Mouse (Mus musculus): ENCODE results near the gene Dusp18.
"Not testable (repeated sequence)": the region's sequence is repeated elsewhere in the genome, so short reads cannot be mapped to it uniquely, and the experiment has no call there.

The Dusp18 gene

GRCm38 (mm10) chr11:3893970-3894369 is 1.1 kb upstream of the Dusp18 start:
- ATAC-seq (ENCODE audit: low TSS enrichment), result no peak

- ATAC-seq (ENCODE audit: low TSS enrichment), result no peak
Measured at GRCm38 (mm10) chr11:3895458-3895857, 418 bp downstream of the Dusp18 start.

- ATAC-seq (ENCODE audit: low TSS enrichment), result no peak
Measured at GRCm38 (mm10) chr11:3895933-3896332, 893 bp downstream of the Dusp18 start.

DNA sequence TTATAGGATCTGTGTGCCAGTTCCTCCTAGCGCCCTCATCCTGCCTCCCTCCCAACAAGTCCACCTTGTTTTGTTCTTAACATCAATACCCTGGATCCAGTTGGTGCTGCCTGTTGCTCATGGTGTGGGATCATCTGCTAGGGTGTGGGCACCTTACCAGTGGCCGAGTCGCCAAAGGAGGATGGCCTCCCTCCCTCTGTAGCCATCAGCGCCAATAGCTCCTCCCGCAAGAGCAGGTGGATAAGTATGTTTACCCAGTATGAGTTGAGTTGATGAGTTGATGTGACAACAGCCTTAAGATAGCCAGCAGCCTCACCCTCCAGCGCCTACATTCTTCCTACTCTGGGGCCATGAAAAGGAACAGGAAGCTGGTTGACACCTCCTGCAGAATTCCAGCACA is 5.3 kb downstream of the Dusp18 start:
- ATAC-seq (ENCODE audit: low TSS enrichment), result no peak

DNA sequence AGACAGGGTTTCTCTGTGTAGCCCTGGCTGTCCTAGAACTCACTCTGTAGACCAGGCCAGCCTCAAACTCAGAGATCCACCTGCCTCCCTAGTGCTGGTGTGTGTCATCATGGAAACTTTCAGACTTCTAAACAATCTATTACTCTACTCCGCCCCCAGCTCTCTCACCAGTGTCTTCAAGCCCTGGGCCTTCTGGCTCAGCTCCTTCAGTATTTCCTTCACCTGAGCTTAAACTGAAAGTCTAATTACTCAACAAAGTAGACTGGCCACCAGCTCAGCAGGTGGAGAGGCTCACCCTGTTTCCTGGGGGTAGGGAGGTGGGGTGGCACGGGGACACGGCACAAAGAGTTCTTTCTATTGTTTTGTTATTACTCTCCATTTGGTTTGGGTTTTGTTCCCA is 7.5 kb downstream of the Dusp18 start:
- ATAC-seq (ENCODE audit: low TSS enrichment), result no peak

GRCm38 (mm10) chr11:3903046-3903445 is 8.0 kb downstream of the Dusp18 start:
- peak; percentile 14; the same call in 1 of the 2 replicates for ATAC-seq (ENCODE audit: low TSS enrichment)

GRCm38 (mm10) chr11:3904673-3905072 is 9.6 kb downstream of the Dusp18 start:
- no peak for ATAC-seq (ENCODE audit: low TSS enrichment)

DNA sequence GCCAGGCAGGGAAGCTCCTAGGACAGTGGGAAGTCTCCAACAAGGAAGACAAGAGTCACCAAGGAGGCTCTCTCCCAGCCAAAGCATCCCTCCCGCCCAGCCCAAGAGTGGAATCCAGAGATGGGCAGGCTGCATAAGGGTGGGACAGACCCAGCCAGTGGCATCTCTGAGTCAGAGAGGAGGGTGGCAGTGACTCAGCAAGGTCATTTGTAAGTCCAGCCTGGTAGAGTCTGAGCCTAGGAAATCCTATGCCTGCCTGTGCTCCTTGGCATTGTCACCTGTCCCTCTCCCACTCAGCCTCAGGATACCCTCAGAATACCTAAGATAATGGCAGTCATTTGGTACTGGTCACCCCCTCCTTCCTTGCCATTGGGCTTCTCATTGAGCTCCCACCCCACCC is 10.4 kb downstream of the Dusp18 start:
- ATAC-seq (ENCODE audit: low TSS enrichment), result no peak

DNA sequence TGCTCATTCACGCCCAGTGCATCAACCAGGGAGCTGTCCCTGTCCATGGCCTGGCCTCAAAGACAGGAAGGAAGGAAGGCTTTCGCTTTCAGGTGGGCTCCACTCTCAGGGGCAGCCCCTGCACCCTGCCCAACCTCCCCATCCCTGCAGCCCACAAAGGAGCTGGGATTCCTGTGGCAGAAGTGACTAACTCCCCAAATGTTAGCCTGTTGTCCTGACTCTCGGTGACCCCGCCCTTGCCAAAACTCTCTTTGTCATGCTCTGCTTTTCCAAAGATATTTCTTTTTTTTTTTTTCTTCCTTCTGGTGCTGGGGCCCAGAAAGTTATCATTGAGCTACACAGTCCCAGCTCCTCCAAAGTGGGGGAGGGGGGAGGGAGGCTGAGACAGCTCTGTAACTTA is 14.2 kb downstream of the Dusp18 start:
- no peak for ATAC-seq (ENCODE audit: low TSS enrichment)

DNA sequence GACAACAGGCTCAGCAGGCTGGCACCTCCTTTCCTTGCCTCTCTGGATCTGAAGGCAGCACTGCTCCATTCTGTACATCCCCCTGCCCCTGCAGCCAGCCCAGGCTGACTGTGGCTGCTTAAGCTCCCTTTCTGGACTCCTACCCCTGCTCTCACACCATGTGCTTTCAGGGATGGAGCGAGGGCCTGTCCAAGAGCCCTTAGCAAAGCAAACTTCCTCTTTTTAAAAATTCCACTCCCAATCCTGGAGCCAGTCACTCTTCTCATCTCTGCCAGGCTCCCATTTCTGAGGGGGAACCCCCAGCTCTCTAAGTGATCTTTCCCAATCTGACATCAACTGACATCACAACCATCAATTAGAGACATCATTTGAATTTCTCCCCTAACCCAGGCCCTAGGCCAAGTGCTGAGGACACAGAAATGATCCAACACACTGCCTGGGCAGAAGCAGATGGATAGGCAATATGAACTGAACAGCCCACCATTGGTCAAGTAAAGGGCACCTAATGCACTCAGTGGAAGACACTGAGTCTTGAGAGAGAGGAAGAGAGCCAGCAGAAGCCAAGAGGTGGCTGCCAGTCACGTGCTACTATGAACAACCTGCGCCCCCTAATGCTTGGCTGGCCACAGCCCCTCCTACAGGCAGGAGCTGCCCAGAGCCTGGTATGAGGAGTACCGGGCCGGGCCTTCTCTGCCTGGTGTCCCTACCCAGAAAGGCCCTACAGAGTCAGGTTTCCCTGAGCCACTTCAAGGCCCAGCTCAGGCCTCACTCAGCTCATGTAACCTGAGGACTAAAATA is 15.7 kb downstream of the Dusp18 start:
- ATAC-seq (ENCODE audit: low TSS enrichment), result no peak

- ATAC-seq (ENCODE audit: low TSS enrichment), result not testable (repeated sequence)
Measured at GRCm38 (mm10) chr11:3911440-3911839, 16.4 kb downstream of the Dusp18 start.

- no peak for ATAC-seq (ENCODE audit: low TSS enrichment)
Measured at GRCm38 (mm10) chr11:3912100-3912874, 17.2 kb downstream of the Dusp18 start.

DNA sequence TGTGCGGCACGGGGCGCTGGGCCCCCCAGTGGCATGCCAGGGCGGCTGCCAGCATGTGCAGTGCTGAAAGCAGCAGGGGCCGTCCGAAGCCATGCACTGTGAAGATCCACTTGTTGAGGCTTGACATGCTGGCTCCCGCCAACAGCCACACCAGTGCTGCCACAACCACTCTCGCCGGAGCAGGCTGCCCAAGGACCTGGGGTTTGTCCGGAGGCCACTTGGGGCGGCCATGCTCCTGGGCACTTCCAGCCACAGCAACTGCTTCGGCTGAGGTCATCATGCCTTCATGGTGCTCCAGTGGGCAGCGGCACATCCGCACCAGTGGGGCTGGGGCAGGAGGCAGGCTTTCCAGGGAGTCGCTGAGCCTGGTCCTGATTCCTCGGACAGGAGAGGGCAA is 17.8 kb downstream of the Dusp18 start:
- ATAC-seq (ENCODE audit: low TSS enrichment), result no peak

DNA sequence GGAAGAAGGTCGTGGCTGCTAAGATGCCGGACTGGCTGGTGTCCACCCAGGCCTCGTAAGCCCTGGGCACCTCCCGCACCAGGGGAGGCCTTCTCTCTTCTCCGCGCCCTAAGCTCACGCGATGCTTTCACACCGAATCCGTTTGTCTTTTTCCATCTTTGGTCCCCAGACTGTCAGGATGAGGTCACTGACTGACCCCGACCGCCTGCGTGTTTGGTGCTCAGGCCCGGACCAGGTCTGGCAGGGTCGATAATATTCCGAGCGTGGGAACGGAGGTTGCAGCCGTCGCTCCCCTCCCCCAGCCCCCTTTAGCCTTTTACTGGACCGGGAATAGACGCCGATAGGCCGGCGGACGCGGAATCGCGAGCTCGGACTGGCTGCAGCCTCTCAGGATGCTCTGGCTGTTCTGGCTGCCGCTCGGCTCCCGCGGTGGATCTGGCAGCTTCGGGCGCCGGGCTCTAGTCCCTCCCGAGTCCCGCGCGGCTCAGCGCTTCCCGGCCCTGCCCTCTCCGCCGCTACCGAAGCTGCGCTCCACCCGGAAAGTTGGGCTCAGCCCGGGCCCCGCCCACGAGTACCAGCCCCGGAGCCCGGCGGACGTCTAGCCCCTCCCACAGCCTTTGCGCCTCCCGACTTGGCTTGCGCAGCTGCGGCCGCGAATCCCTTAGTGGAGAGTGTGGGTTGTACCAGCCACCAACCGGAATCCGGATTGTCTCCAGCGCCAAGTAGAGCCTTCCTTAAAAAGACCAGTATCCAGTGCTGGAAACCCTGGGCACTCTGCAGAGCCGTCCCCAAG is 18.5 kb downstream of the Dusp18 start:
- ATAC-seq (ENCODE audit: low TSS enrichment), result peak; percentile 85

GRCm38 (mm10) chr11:3914109-3914840 is 19.2 kb downstream of the Dusp18 start, which contains the start of gene Slc35e4:
Gene Slc35e4 (minus strand): TSS chr11:3914664.
- ATAC-seq (ENCODE audit: low TSS enrichment), result peak; percentile 34

GRCm38 (mm10) chr11:3918738-3919137 is 23.7 kb downstream of the Dusp18 start:
- ATAC-seq (ENCODE audit: low TSS enrichment), result no peak

DNA sequence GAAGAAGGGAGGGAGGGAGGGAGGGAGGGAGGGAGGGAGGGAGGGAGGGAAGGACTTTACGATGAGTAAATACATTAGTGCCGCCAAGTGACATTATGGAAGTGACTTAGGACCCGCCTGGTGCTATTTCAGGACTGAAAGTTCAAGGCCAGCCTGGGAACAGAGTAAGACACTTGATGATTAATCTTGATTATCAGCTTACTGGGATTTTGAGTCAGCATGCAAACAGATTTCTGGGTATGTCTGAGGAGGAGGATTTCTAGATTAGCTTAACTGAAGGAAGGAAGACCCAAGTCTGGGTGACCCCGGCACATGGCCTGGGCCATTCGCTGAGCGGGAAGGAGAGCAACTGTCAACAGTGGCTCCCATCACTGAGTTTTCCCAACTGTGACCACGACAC is 25.4 kb downstream of the Dusp18 start:
- no peak for ATAC-seq (ENCODE audit: low TSS enrichment)

GRCm38 (mm10) chr11:3921281-3921850 is 26.3 kb downstream of the Dusp18 start:
- ATAC-seq (ENCODE audit: low TSS enrichment), result peak; percentile 90

- ATAC-seq (ENCODE audit: low TSS enrichment), result no peak
Measured at GRCm38 (mm10) chr11:3922115-3922514, 27.1 kb downstream of the Dusp18 start.

DNA sequence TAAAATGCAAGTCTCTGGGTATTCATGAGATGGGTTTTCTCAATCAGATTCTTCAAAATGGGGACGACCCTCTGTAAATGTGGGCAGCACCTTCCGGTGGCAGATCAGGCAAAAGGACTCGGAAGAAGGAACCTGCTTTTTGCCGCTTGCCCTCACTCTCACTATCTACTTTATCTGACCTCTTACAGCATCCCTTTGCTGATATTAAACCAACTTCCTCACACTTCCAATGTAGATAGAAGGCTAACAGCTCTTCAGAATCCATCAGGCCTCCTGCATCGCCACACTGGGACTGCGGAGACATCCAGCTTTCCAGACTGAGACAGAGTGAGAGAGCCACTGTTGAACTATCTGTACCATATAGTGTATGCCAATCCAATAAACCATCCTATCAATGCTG is 27.7 kb downstream of the Dusp18 start:
- no peak for ATAC-seq (ENCODE audit: low TSS enrichment)

- ATAC-seq (ENCODE audit: low TSS enrichment), result no peak
Measured at GRCm38 (mm10) chr11:3925916-3926315, 30.9 kb downstream of the Dusp18 start.

All from frontal cortex, adult (tissue).